In the genomic region with DNA sequence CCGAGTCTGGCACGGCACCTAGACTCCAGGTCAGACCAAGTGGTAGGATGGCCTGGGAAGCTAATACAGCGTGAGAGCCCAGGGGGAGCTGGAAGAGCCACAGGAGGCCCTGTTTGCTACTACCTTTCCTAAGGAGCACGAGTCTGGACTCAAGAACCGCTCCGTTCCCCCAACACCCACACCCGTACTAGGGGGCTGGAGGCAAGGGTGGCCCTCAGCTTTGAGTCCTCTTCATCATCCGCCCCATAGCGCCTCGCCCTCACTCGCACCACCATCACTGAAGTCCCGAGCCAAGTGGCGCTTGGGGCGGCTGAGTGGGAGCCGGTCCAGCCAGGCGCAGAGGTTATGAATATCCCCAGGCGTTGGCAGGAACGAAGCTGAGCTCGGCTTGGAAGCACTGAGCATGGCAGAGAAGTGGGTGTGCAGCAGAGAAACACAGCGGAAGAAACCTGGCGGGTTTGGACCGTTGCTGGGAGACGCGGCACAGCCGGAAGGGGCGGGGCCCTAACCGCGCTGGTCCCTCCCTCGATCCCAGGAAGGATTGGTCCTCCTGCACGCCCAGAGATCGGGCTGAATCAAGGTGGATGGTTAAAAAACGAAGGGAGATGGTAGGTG, we compare ENCODE assay signal across 8 mouse cellular contexts. TPM values are rescaled to one million over a fixed set of nuclear protein-coding genes. Genes with fewer than 3 reads are reported as not detected.
A peak's percentile ranks its signal among the peaks of the same experiment; 100 is the strongest.
DNase-seq lines count a peak whose midpoint lies in the region; ATAC-seq and TF ChIP-seq lines count a peak whose summit lies in the region.

A gene (minus strand): TSS at position 478 of the 615 bp plus-strand sequence.

- no peak for TF ChIP-seq CTCF in forebrain, postnatal 0 days (IDR thresholded peaks at IDR 0.05; ENCODE audit: low read depth)
- TF ChIP-seq CTCF in stomach, postnatal 0 days (IDR thresholded peaks at IDR 0.05; ENCODE audit: low read depth), result no peak

- H3K4me2 ChIP-seq in forebrain, postnatal 0 days (ENCODE audit: low read depth), result peak within 1 kb of the TSS; percentile 75
- peak within 1 kb of the TSS; percentile 77 for H3K4me2 ChIP-seq in liver, embryonic 16.5 days (ENCODE audit: low read depth, low read length)
- H3K4me2 ChIP-seq in neural tube, embryonic 13.5 days, result peak within 1 kb of the TSS; percentile 75
- peak within 1 kb of the TSS; percentile 67 for H3K4me2 ChIP-seq in stomach, postnatal 0 days (replicated peaks; ENCODE audit: low read depth)

- 4% methylated on average over 32 of the region's 32 CpGs for WGBS in forebrain, postnatal 0 days
- WGBS in liver, embryonic 16.5 days (ENCODE audit: insufficient replicate concordance), result 6% methylated on average over 32 of the region's 32 CpGs
- WGBS in neural tube, embryonic 13.5 days, result 4% methylated on average over 32 of the region's 32 CpGs
- 4% methylated on average over 32 of the region's 32 CpGs for WGBS in stomach, postnatal 0 days

- no peak for TF ChIP-seq EP300 in stomach, postnatal 0 days (optimal IDR thresholded peaks at IDR 0.05)

- peak within 1 kb of the TSS; percentile 58 for H3K9ac ChIP-seq in forebrain, postnatal 0 days
- peak within 1 kb of the TSS; percentile 31; the same call in 1 of the 2 replicates for H3K9ac ChIP-seq in liver, embryonic 16.5 days (ENCODE audit: low read depth, low read length)
- H3K9ac ChIP-seq in neural tube, embryonic 13.5 days, result peak within 1 kb of the TSS; percentile 67
- H3K9ac ChIP-seq in stomach, postnatal 0 days (ENCODE audit: low read length), result peak within 1 kb of the TSS; percentile 45

- ATAC-seq in forebrain, postnatal 0 days, result peak; percentile 99
- peak; percentile 68 for ATAC-seq in liver, embryonic 16.5 days (ENCODE audit: low read depth)
- peak; percentile 96 for ATAC-seq in neural tube, embryonic 13.5 days (ENCODE audit: low read depth)
- ATAC-seq in stomach, postnatal 0 days (ENCODE audit: low FRiP score, low TSS enrichment), result peak; percentile 92

- intact Hi-C loops in heart, postnatal 36 days (cut with DNase I), result no loop called here

- no peaks in the 10 kb centered on the region for H3K9me3 ChIP-seq in forebrain, postnatal 0 days (ENCODE audit: low read length)
- no peaks in the 10 kb centered on the region for H3K9me3 ChIP-seq in liver, embryonic 16.5 days (replicated peaks; ENCODE audit: control insufficient read depth, low read length)
- no peaks in the 10 kb centered on the region for H3K9me3 ChIP-seq in neural tube, embryonic 13.5 days
- H3K9me3 ChIP-seq in stomach, postnatal 0 days (ENCODE audit: control insufficient read depth, low read length), result no peaks in the 10 kb centered on the region

- no peaks in the 10 kb centered on the region for H3K27me3 ChIP-seq in forebrain, postnatal 0 days (ENCODE audit: insufficient read depth, low read length)
- no peaks in the 10 kb centered on the region for H3K27me3 ChIP-seq in liver, embryonic 16.5 days (ENCODE audit: control insufficient read depth, insufficient read depth, low read depth, low read length)
- no peaks in the 10 kb centered on the region for H3K27me3 ChIP-seq in neural tube, embryonic 13.5 days
- H3K27me3 ChIP-seq in stomach, postnatal 0 days (ENCODE audit: control insufficient read depth, insufficient read depth, low read length), result no peaks in the 10 kb centered on the region

- peak; percentile 79 for DNase-seq in ES-CJ7 (ENCODE audit: low read depth, low spot score)
- DNase-seq in cerebellum, adult 8-10 months, result peak; percentile 77
- peak; percentile 93 for DNase-seq in forebrain, postnatal 0 days
- peak; percentile 69 to 75 for DNase-seq in heart, postnatal 36 days
- peak; percentile 88 for DNase-seq in layer of hippocampus, adult 11-12 months (ENCODE audit: low spot score)
- peak; percentile 88 for DNase-seq in stomach, postnatal 0 days (ENCODE audit: low spot score)

- H3K4me3 ChIP-seq in forebrain, postnatal 0 days (ENCODE audit: low read depth, low read length), result peak within 1 kb of the TSS; percentile 48
- H3K4me3 ChIP-seq in liver, embryonic 16.5 days (ENCODE audit: low read depth, low read length), result peak within 1 kb of the TSS; percentile 60
- peak within 1 kb of the TSS; percentile 48 for H3K4me3 ChIP-seq in neural tube, embryonic 13.5 days
- H3K4me3 ChIP-seq in stomach, postnatal 0 days (ENCODE audit: low read depth, low read length), result peak within 1 kb of the TSS; percentile 43

- 0 out of 2 replicates have a peak, but pooled peaks cover 4% of the 10 kb centered on the region for H3K4me1 ChIP-seq in forebrain, postnatal 0 days (ENCODE audit: insufficient read depth)
- H3K4me1 ChIP-seq in liver, embryonic 16.5 days (ENCODE audit: control insufficient read depth, low read depth, low read length), result peaks cover 11% of the 10 kb centered on the region
- peaks cover 12% of the 10 kb centered on the region for H3K4me1 ChIP-seq in neural tube, embryonic 13.5 days (replicated peaks)
- H3K4me1 ChIP-seq in stomach, postnatal 0 days (replicated peaks; ENCODE audit: control insufficient read depth, insufficient read depth), result no peaks in the 10 kb centered on the region; the same call in 1 of the 2 replicates

- H3K27ac ChIP-seq in forebrain, postnatal 0 days (ENCODE audit: low read depth, low read length), result peak within 1 kb of the TSS; percentile 47
- no peak within 1 kb of the TSS for H3K27ac ChIP-seq in liver, embryonic 16.5 days (ENCODE audit: low read length)
- peak within 1 kb of the TSS; percentile 30 for H3K27ac ChIP-seq in neural tube, embryonic 13.5 days (replicated peaks)
- no peak within 1 kb of the TSS for H3K27ac ChIP-seq in stomach, postnatal 0 days (replicated peaks)

- no peaks in the 10 kb centered on the region for H3K36me3 ChIP-seq in forebrain, postnatal 0 days (ENCODE audit: insufficient read depth)
- no peaks in the 10 kb centered on the region for H3K36me3 ChIP-seq in liver, embryonic 16.5 days (ENCODE audit: control insufficient read depth, insufficient read depth)
- H3K36me3 ChIP-seq in neural tube, embryonic 13.5 days, result peaks cover 4% of the 10 kb centered on the region; the same call in 1 of the 2 replicates
- H3K36me3 ChIP-seq in stomach, postnatal 0 days (ENCODE audit: control insufficient read depth, insufficient read depth, low read length), result no peaks in the 10 kb centered on the region

RNA-seq across cellular contexts. Expression of the gene that starts here (rescaled TPM):
- 1.6 and 2.7 TPM in 2 replicates for total RNA-seq in forebrain, postnatal 0 days (2014; rRNA removed)
- polyA plus RNA-seq in forebrain, postnatal 0 days (2015; fragmentation: Nextera tagmentation; extraction: Ambion mirVana), result 1.3 and 2.0 TPM in 2 replicates
- not detected for total RNA-seq in heart, postnatal 36 days (2021)
- polyA plus RNA-seq in liver, embryonic 16.5 days (2015; fragmentation: Nextera tagmentation; extraction: Ambion mirVana), result not detected in 2 replicates
- polyA plus RNA-seq in neural tube, embryonic 13.5 days (2015; fragmentation: Nextera tagmentation; extraction: Ambion mirVana), result 0.68 and 0.71 TPM in 2 replicates
- 0.11 and 0.17 TPM in 2 replicates for polyA plus RNA-seq in stomach, postnatal 0 days (2015; fragmentation: Nextera tagmentation; extraction: Ambion mirVana)

Comparison
In these comparisons a context has a peak if more than half of its experiments do, and no peak if none do; other contexts are left out.
1. Peak in DNase-seq in heart, postnatal 36 days; RNA of the gene not detected or under 1 TPM.
2. Peak in ATAC-seq, H3K4me3 ChIP-seq, H3K9ac ChIP-seq and H3K4me2 ChIP-seq in liver, embryonic 16.5 days; RNA of the gene not detected or under 1 TPM.
3. Peak in ATAC-seq, H3K4me3 ChIP-seq, H3K27ac ChIP-seq, H3K9ac ChIP-seq and H3K4me2 ChIP-seq in neural tube, embryonic 13.5 days; RNA of the gene not detected or under 1 TPM.
4. Peak in DNase-seq, ATAC-seq, H3K4me3 ChIP-seq, H3K9ac ChIP-seq and H3K4me2 ChIP-seq in stomach, postnatal 0 days; RNA of the gene not detected or under 1 TPM.